Mouse (Mus musculus): Measurements from ENCODE around the gene Ak7. TPM values are rescaled to one million over a fixed set of nuclear protein-coding genes. Genes with fewer than 3 reads are reported as not detected.
A peak's percentile ranks its signal among the peaks of the same experiment; 100 is the strongest.

Gene Ak7
- polyA plus RNA-seq, 1 experiment from 2014 or later = 0.19 TPM

DNA sequence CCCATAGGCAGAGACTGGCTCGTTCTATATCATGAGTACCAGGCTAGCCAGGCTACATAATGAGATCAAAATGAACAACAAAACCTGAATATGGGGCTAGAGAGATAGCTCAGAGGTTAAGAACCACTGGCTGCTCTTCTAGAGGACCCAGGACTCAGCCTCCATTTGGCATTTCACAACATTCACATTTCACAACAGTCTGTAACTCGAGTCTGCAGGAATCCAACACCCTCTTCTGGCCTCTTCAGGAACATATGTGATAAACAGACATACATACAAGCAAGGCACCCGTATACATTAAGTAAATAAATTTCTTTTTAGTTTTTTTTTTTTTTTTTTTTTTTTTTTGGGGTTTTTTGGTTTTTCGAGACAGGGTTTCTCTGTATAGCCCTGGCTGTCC is 17.2 kb upstream of the Ak7 start:
- H3K27me3 ChIP-seq (ENCODE audit: control insufficient read depth, insufficient read depth, low read length) = no peaks in the 10 kb centered on the region
- 86% methylated on average over 4 of the region's 4 CpGs for WGBS (ENCODE audit: insufficient replicate concordance)
- H3K4me1 ChIP-seq (ENCODE audit: control insufficient read depth, insufficient read depth, low read length) = peaks cover 8% of the 10 kb centered on the region
- H3K4me3 ChIP-seq (ENCODE audit: low read depth, low read length) = no peak overlapping the region
- H3K36me3 ChIP-seq (ENCODE audit: control insufficient read depth, insufficient read depth, low read length) = peaks cover 2% of the 10 kb centered on the region; the same call in 1 of the 2 replicates
- H3K9me3 ChIP-seq (replicated peaks; ENCODE audit: control insufficient read depth, low read length) = no peaks in the 10 kb centered on the region
- no peak for ATAC-seq (replicated peaks; ENCODE audit: insufficient number of reproducible peaks, low FRiP score, low TSS enrichment)
- H3K27ac ChIP-seq (ENCODE audit: low read depth, low read length) = no peak overlapping the region
- H3K4me2 ChIP-seq = no peak overlapping the region
- no peak overlapping the region for H3K9ac ChIP-seq (ENCODE audit: low read depth, low read length)

GRCm38 (mm10) chr12:105689435-105689834 is 16.3 kb upstream of the Ak7 start:
- H3K27ac ChIP-seq (ENCODE audit: low read depth, low read length) = no peak overlapping the region
- WGBS (ENCODE audit: insufficient replicate concordance) = 82% methylated on average over 13 of the region's 13 CpGs
- H3K9me3 ChIP-seq (replicated peaks; ENCODE audit: control insufficient read depth, low read length) = no peaks in the 10 kb centered on the region
- no peak for ATAC-seq (replicated peaks; ENCODE audit: insufficient number of reproducible peaks, low FRiP score, low TSS enrichment)
- no peak overlapping the region for H3K9ac ChIP-seq (ENCODE audit: low read depth, low read length)
- H3K4me2 ChIP-seq = no peak overlapping the region
- H3K36me3 ChIP-seq (ENCODE audit: control insufficient read depth, insufficient read depth, low read length) = peaks cover 2% of the 10 kb centered on the region; the same call in 1 of the 2 replicates
- H3K4me3 ChIP-seq (ENCODE audit: low read depth, low read length) = no peak overlapping the region
- peaks cover 4% of the 10 kb centered on the region for H3K4me1 ChIP-seq (ENCODE audit: control insufficient read depth, insufficient read depth, low read length)
- H3K27me3 ChIP-seq (ENCODE audit: control insufficient read depth, insufficient read depth, low read length) = no peaks in the 10 kb centered on the region

- no peak overlapping the region for H3K27ac ChIP-seq (ENCODE audit: low read depth, low read length)
- H3K9ac ChIP-seq (ENCODE audit: low read depth, low read length) = no peak overlapping the region
- no peaks in the 10 kb centered on the region for H3K9me3 ChIP-seq (replicated peaks; ENCODE audit: control insufficient read depth, low read length)
- no peak overlapping the region for H3K4me2 ChIP-seq
- H3K36me3 ChIP-seq (ENCODE audit: control insufficient read depth, insufficient read depth, low read length) = peaks cover 2% of the 10 kb centered on the region; the same call in 1 of the 2 replicates
- no peak for ATAC-seq (replicated peaks; ENCODE audit: insufficient number of reproducible peaks, low FRiP score, low TSS enrichment)
- no peaks in the 10 kb centered on the region for H3K27me3 ChIP-seq (ENCODE audit: control insufficient read depth, insufficient read depth, low read length)
- H3K4me3 ChIP-seq (ENCODE audit: low read depth, low read length) = no peak overlapping the region
- H3K4me1 ChIP-seq (ENCODE audit: control insufficient read depth, insufficient read depth, low read length) = no peaks in the 10 kb centered on the region
- WGBS (ENCODE audit: insufficient replicate concordance) = 92% methylated on average over 2 of the region's 2 CpGs
These were observed 11.8 kb upstream of the Ak7 start for GRCm38 (mm10) chr12:105694021-105694420.

- Histone ChIP-seq H3K9me3 (replicated peaks; ENCODE audit: control insufficient read depth, low read length) (no peaks in the 10 kb centered on the region), H3K27me3 (ENCODE audit: control insufficient read depth, insufficient read depth, low read length) (no peaks in the 10 kb centered on the region), H3K4me1 (ENCODE audit: control insufficient read depth, insufficient read depth, low read length) (no peaks in the 10 kb centered on the region), H3K27ac (ENCODE audit: low read depth, low read length) (no peak overlapping the region), H3K4me2 (no peak overlapping the region), H3K9ac (ENCODE audit: low read depth, low read length) (no peak overlapping the region), H3K4me3 (ENCODE audit: low read depth, low read length) (no peak overlapping the region), H3K36me3 (ENCODE audit: control insufficient read depth, insufficient read depth, low read length) (peaks cover 4% of the 10 kb centered on the region; the same call in 1 of the 2 replicates)
- 77% methylated on average over 7 of the region's 7 CpGs for WGBS (ENCODE audit: insufficient replicate concordance)
- ATAC-seq (replicated peaks; ENCODE audit: insufficient number of reproducible peaks, low FRiP score, low TSS enrichment) = no peak
These were observed 9.9 kb upstream of the Ak7 start for GRCm38 (mm10) chr12:105695848-105696247.

- ATAC-seq (replicated peaks; ENCODE audit: insufficient number of reproducible peaks, low FRiP score, low TSS enrichment) = no peak
- H3K27me3 ChIP-seq (ENCODE audit: control insufficient read depth, insufficient read depth, low read length) = no peaks in the 10 kb centered on the region
- H3K4me1 ChIP-seq (ENCODE audit: control insufficient read depth, insufficient read depth, low read length) = no peaks in the 10 kb centered on the region
- no peaks in the 10 kb centered on the region for H3K9me3 ChIP-seq (replicated peaks; ENCODE audit: control insufficient read depth, low read length)
- no peak overlapping the region for H3K27ac ChIP-seq (ENCODE audit: low read depth, low read length)
- no peak overlapping the region for H3K4me2 ChIP-seq
- WGBS (ENCODE audit: insufficient replicate concordance) = 86% methylated on average over 8 of the region's 8 CpGs
- no peak overlapping the region for H3K9ac ChIP-seq (ENCODE audit: low read depth, low read length)
- no peak overlapping the region for H3K4me3 ChIP-seq (ENCODE audit: low read depth, low read length)
- peaks cover 4% of the 10 kb centered on the region; the same call in 1 of the 2 replicates for H3K36me3 ChIP-seq (ENCODE audit: control insufficient read depth, insufficient read depth, low read length)
These were observed 8.5 kb upstream of the Ak7 start for GRCm38 (mm10) chr12:105697104-105697780.

DNA sequence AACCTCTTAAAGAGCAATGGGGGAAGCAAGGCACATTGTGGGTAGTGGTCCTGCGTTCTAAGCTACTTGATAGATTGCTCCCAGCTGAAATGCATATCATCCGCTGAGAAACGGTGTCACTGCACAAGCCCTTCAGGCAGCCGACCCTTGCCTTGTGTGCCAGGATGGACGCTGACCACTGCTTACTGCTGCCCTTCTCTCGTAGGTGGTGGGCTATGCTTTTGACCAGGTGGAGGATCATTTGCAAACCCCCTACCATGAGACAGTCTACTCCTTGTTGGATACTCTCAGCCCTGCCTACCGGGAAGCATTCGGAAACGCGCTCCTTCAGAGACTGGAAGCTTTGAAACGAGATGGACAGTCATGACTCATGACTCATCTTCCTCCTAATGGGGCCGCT is 5.3 kb upstream of the Ak7 start:
- Histone ChIP-seq H3K9ac (ENCODE audit: low read depth, low read length) (no peak overlapping the region), H3K27ac (ENCODE audit: low read depth, low read length) (no peak overlapping the region), H3K4me3 (ENCODE audit: low read depth, low read length) (no peak overlapping the region), H3K27me3 (ENCODE audit: control insufficient read depth, insufficient read depth, low read length) (no peaks in the 10 kb centered on the region), H3K9me3 (replicated peaks; ENCODE audit: control insufficient read depth, low read length) (no peaks in the 10 kb centered on the region), H3K4me1 (ENCODE audit: control insufficient read depth, insufficient read depth, low read length) (no peaks in the 10 kb centered on the region), H3K4me2 (no peak overlapping the region), H3K36me3 (ENCODE audit: control insufficient read depth, insufficient read depth, low read length) (0 out of 2 replicates have a peak, but pooled peaks cover 2% of the 10 kb centered on the region)
- ATAC-seq (replicated peaks; ENCODE audit: insufficient number of reproducible peaks, low FRiP score, low TSS enrichment) = no peak
- WGBS (ENCODE audit: insufficient replicate concordance) = 86% methylated on average over 12 of the region's 12 CpGs

DNA sequence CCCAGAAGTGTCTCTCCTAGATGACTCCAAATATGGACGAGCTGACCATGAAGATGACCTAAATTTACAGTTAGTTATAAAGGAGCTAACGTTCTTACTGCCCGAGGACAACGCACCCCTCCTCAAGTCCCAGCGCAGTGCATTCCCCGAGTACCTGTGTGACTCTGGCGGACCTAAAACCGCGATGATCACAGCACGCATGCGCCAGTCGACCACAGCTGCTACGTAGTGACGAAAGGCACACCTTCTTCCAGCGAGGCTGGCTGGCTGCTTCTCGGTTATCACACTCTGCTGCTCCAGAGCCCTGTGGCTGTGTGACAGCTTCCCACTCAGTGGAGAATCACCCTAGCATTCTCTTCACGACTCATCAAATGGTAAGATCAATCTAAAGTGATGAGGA is 12.8 kb downstream of the Ak7 start:
- 46% methylated on average over 17 of the region's 17 CpGs for WGBS (ENCODE audit: insufficient replicate concordance)
- no peak overlapping the region for H3K9ac ChIP-seq (ENCODE audit: low read depth, low read length)
- peak overlapping the region; percentile 3; the same call in 1 of the 2 replicates for H3K4me3 ChIP-seq (ENCODE audit: low read depth, low read length)
- no peak for ATAC-seq (replicated peaks; ENCODE audit: insufficient number of reproducible peaks, low FRiP score, low TSS enrichment)
- H3K9me3 ChIP-seq (replicated peaks; ENCODE audit: control insufficient read depth, low read length) = no peaks in the 10 kb centered on the region
- H3K27ac ChIP-seq (ENCODE audit: low read depth, low read length) = no peak overlapping the region
- H3K36me3 ChIP-seq (ENCODE audit: control insufficient read depth, insufficient read depth, low read length) = no peaks in the 10 kb centered on the region
- no peaks in the 10 kb centered on the region for H3K4me1 ChIP-seq (ENCODE audit: control insufficient read depth, insufficient read depth, low read length)
- peak overlapping the region; percentile 45 for H3K4me2 ChIP-seq
- H3K27me3 ChIP-seq (ENCODE audit: control insufficient read depth, insufficient read depth, low read length) = no peaks in the 10 kb centered on the region

GRCm38 (mm10) chr12:105720196-105720595 is 14.4 kb downstream of the Ak7 start:
- no peak overlapping the region for H3K4me3 ChIP-seq (ENCODE audit: low read depth, low read length)
- H3K27ac ChIP-seq (ENCODE audit: low read depth, low read length) = no peak overlapping the region
- no peaks in the 10 kb centered on the region for H3K4me1 ChIP-seq (ENCODE audit: control insufficient read depth, insufficient read depth, low read length)
- no peak overlapping the region for H3K9ac ChIP-seq (ENCODE audit: low read depth, low read length)
- no peaks in the 10 kb centered on the region for H3K9me3 ChIP-seq (replicated peaks; ENCODE audit: control insufficient read depth, low read length)
- no peaks in the 10 kb centered on the region for H3K27me3 ChIP-seq (ENCODE audit: control insufficient read depth, insufficient read depth, low read length)
- H3K36me3 ChIP-seq (ENCODE audit: control insufficient read depth, insufficient read depth, low read length) = no peaks in the 10 kb centered on the region
- ATAC-seq (replicated peaks; ENCODE audit: insufficient number of reproducible peaks, low FRiP score, low TSS enrichment) = no peak
- H3K4me2 ChIP-seq = no peak overlapping the region
- WGBS (ENCODE audit: insufficient replicate concordance) = 64% methylated on average over 3 of the region's 3 CpGs

All from heart, embryonic 11.5 days (tissue).